Mouse (Mus musculus): ENCODE data around the gene Gm20850. TPM values are rescaled to one million over a fixed set of nuclear protein-coding genes. Genes with fewer than 3 reads are reported as not detected.

The Gm20850 gene
- not detected in 2 replicates for polyA plus RNA-seq (2012; rRNA removed)

DNA sequence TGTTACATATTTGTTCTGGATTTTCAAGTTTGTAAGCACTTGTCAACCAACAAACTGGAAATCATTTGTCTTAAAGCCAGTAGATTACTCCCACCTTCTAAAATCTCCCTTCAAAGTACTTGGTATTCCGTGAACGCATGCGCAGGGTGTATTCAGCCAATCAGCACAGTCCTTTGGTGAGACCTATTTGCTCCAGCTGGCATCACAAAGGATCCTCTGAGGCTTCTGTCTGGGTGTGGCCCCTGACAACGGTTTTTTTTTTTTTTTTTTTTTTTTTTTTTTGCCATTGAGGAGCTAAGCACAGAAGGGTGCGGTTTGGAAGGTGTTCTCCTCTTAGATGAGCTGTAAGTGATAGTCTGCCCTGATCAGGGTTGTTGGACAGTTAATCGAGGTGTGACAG, at the start of gene Gm20850:
TSS of gene Gm20850 (plus strand) at position 301 of the 400 bp plus-strand sequence.

Measured in stomach, adult 2 months (tissue).